In genomic region chr19:44837426-44838205, GRCm38 (mm10) we compare ENCODE assay signal across 8 mouse cellular contexts.
DNase-seq lines count a peak whose midpoint lies in the region; ATAC-seq and TF ChIP-seq lines count a peak whose summit lies in the region.

No protein-coding gene starts in this region.

- H3K36me3 ChIP-seq in lung, postnatal 0 days (ENCODE audit: insufficient read depth, low read length) = no peaks in the 10 kb centered on the region
- H3K36me3 ChIP-seq in forebrain, embryonic 14.5 days (ENCODE audit: control insufficient read depth, insufficient read depth, low read length) = no peaks in the 10 kb centered on the region
- H3K36me3 ChIP-seq in intestine, postnatal 0 days (ENCODE audit: control insufficient read depth, insufficient read depth) = no peaks in the 10 kb centered on the region
- no peaks in the 10 kb centered on the region for H3K36me3 ChIP-seq in midbrain, embryonic 14.5 days (ENCODE audit: control insufficient read depth, insufficient read depth, low read length)

- H3K9me3 ChIP-seq in lung, postnatal 0 days (ENCODE audit: low read length) = no peaks in the 10 kb centered on the region
- H3K9me3 ChIP-seq in forebrain, embryonic 14.5 days (replicated peaks; ENCODE audit: control insufficient read depth, low read length) = no peaks in the 10 kb centered on the region
- no peaks in the 10 kb centered on the region for H3K9me3 ChIP-seq in intestine, postnatal 0 days (ENCODE audit: control insufficient read depth)
- H3K9me3 ChIP-seq in midbrain, embryonic 14.5 days (ENCODE audit: control insufficient read depth, low read length) = no peaks in the 10 kb centered on the region

- WGBS in lung, postnatal 0 days = 3% methylated on average over 37 of the region's 37 CpGs
- WGBS in forebrain, embryonic 14.5 days = 1% methylated on average over 37 of the region's 37 CpGs
- WGBS in intestine, postnatal 0 days = 2% methylated on average over 37 of the region's 37 CpGs
- 2% methylated on average over 37 of the region's 37 CpGs for WGBS in midbrain, embryonic 14.5 days

- ATAC-seq in lung, postnatal 0 days = no peak
- ATAC-seq in forebrain, embryonic 14.5 days = no peak
- ATAC-seq in intestine, postnatal 0 days = no peak
- ATAC-seq in midbrain, embryonic 14.5 days (ENCODE audit: low FRiP score, low TSS enrichment) = no peak

- TF ChIP-seq CTCF in lung, postnatal 0 days (IDR thresholded peaks at IDR 0.05) = no peak
- TF ChIP-seq CTCF in intestine, postnatal 0 days (IDR thresholded peaks at IDR 0.05; ENCODE audit: low read depth) = no peak

- no peak overlapping the region for H3K27ac ChIP-seq in lung, postnatal 0 days (ENCODE audit: low read length)
- no peak overlapping the region for H3K27ac ChIP-seq in forebrain, embryonic 14.5 days (ENCODE audit: low read depth, low read length)
- H3K27ac ChIP-seq in intestine, postnatal 0 days (ENCODE audit: low read depth, low read length) = no peak overlapping the region
- no peak overlapping the region for H3K27ac ChIP-seq in midbrain, embryonic 14.5 days (replicated peaks; ENCODE audit: low read depth, low read length)

- H3K27me3 ChIP-seq in lung, postnatal 0 days (replicated peaks; ENCODE audit: insufficient read depth, low read length) = peaks cover 58% of the 10 kb centered on the region
- H3K27me3 ChIP-seq in forebrain, embryonic 14.5 days (replicated peaks; ENCODE audit: control insufficient read depth, insufficient read depth, low read length) = peaks cover 68% of the 10 kb centered on the region
- peaks cover 73% of the 10 kb centered on the region for H3K27me3 ChIP-seq in intestine, postnatal 0 days (replicated peaks; ENCODE audit: control insufficient read depth, insufficient read depth, low read length)
- peaks cover 69% of the 10 kb centered on the region for H3K27me3 ChIP-seq in midbrain, embryonic 14.5 days (ENCODE audit: control insufficient read depth, insufficient read depth, low read length)

- no peak for TF ChIP-seq EP300 in lung, postnatal 0 days (IDR thresholded peaks at IDR 0.05)

- H3K4me2 ChIP-seq in lung, postnatal 0 days (replicated peaks; ENCODE audit: low read depth, low read length) = peak overlapping the region; percentile 34
- peak overlapping the region; percentile 79; the same call in 1 of the 2 replicates for H3K4me2 ChIP-seq in forebrain, embryonic 14.5 days (ENCODE audit: low read length)
- no peak overlapping the region; the same call in 1 of the 2 replicates for H3K4me2 ChIP-seq in intestine, postnatal 0 days (replicated peaks; ENCODE audit: low read depth)
- H3K4me2 ChIP-seq in midbrain, embryonic 14.5 days (ENCODE audit: low read length) = peak overlapping the region; percentile 68

- no peak for DNase-seq in lung, postnatal 0 days (ENCODE audit: low spot score)
- DNase-seq in lung, postnatal 4 days = no peak
- DNase-seq in forebrain, embryonic 14.5 days (ENCODE audit: low spot score) = no peak
- DNase-seq in midbrain, embryonic 14.5 days = peak; percentile 50
- DNase-seq in adipocyte (ENCODE audit: low spot score) = no peak
- DNase-seq in gastrocnemius, adult 8-10 months (ENCODE audit: low spot score in 2 of 2) = no peak
- no peak for DNase-seq in left cerebral cortex, adult 11 months (ENCODE audit: low spot score)

- H3K4me3 ChIP-seq in lung, postnatal 0 days (ENCODE audit: low read depth, low read length) = peak overlapping the region; percentile 44; the same call in 1 of the 2 replicates
- H3K4me3 ChIP-seq in forebrain, embryonic 14.5 days (ENCODE audit: low read depth, low read length) = no peak overlapping the region
- H3K4me3 ChIP-seq in intestine, postnatal 0 days (ENCODE audit: low read depth, low read length) = peak overlapping the region; percentile 45; the same call in 1 of the 2 replicates
- 0 out of 2 replicates have a peak overlapping the region, but pooled peaks have one; percentile 8 for H3K4me3 ChIP-seq in midbrain, embryonic 14.5 days (replicated peaks; ENCODE audit: low read depth, low read length)

- no peak overlapping the region for H3K9ac ChIP-seq in lung, postnatal 0 days (replicated peaks; ENCODE audit: low read depth)
- no peak overlapping the region for H3K9ac ChIP-seq in forebrain, embryonic 14.5 days (ENCODE audit: low read length)
- no peak overlapping the region for H3K9ac ChIP-seq in intestine, postnatal 0 days (ENCODE audit: low read depth, low read length)
- H3K9ac ChIP-seq in midbrain, embryonic 14.5 days (replicated peaks; ENCODE audit: low read length) = no peak overlapping the region

- peaks cover 19% of the 10 kb centered on the region; the same call in 1 of the 2 replicates for H3K4me1 ChIP-seq in lung, postnatal 0 days (ENCODE audit: insufficient read depth, low read depth, low read length)
- H3K4me1 ChIP-seq in forebrain, embryonic 14.5 days (ENCODE audit: control insufficient read depth, insufficient read depth, low read length) = peaks cover 13% of the 10 kb centered on the region
- H3K4me1 ChIP-seq in intestine, postnatal 0 days (replicated peaks; ENCODE audit: control insufficient read depth, insufficient read depth, low read length) = 0 out of 2 replicates have a peak, but pooled peaks cover 5% of the 10 kb centered on the region
- peaks cover 12% of the 10 kb centered on the region for H3K4me1 ChIP-seq in midbrain, embryonic 14.5 days (ENCODE audit: control insufficient read depth, insufficient read depth, low read length)
